Mouse (Mus musculus) naive thymus-derived CD4-positive, alpha-beta T cell, adult 5 months (primary cell): ENCODE measurements around the gene Vamp5. TPM values are rescaled to one million over a fixed set of nuclear protein-coding genes. Genes with fewer than 3 reads are reported as not detected.

ENCODE experiments used
- polyA plus RNA-seq: library from polyadenylated mRNA; unstranded; fragments of 100-300 nt; shearing (Covaris generic); gene quantifications from one replicate; pipeline ENCODE4 v1.2.1, GENCODE M21; 2017

Vamp5 gene
- 11.1 TPM for polyA plus RNA-seq

GRCm38 (mm10) chr6:72380131-72380770 is at the start of gene Vamp5:
TSS of gene Vamp5 (minus strand) at chr6:72380468.

GRCm38 (mm10) chr6:72414076-72414756 is 33.9 kb upstream of the Vamp5 start, which contains the start of gene Ggcx:
TSS of gene Ggcx (plus strand) at chr6:72414308.

GRCm38 (mm10) chr6:72389941-72390771 is 9.9 kb upstream of the Vamp5 start, which contains the start of gene Vamp8:
TSS of gene Vamp8 (minus strand) at chr6:72390703.

DNA sequence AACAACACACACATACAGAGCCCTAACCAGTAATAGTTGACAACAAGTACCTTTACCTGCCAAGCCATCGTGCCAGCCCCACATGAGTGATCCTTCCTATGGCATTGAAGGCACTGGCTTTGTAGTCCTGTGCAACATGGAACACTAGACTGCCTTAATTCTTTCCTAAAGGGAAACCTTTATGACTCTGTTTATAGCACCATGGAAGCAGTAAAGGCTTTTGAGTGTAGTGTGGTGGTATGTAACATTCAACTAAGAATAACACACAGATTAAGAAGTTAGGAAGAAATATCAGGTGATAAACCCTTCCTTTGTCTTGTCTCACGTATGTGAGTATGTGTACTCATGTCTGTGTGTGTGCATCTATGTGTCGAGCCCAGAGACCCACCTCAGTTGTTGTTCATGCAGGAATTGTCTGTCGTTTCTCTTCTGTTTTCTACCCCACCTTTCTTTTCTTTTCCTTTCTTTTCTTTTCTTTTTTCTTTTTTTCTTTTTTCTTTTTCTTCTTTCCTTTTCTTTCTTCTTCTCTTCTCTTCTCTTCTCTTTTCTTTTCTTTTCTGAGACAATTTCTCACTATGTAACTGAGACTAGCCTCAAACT is 13.3 kb downstream of the Vamp5 start, which contains the start of gene Rnf181:
Rnf181 (minus strand) TSS at position 113 of the 600 bp plus-strand sequence.

DNA sequence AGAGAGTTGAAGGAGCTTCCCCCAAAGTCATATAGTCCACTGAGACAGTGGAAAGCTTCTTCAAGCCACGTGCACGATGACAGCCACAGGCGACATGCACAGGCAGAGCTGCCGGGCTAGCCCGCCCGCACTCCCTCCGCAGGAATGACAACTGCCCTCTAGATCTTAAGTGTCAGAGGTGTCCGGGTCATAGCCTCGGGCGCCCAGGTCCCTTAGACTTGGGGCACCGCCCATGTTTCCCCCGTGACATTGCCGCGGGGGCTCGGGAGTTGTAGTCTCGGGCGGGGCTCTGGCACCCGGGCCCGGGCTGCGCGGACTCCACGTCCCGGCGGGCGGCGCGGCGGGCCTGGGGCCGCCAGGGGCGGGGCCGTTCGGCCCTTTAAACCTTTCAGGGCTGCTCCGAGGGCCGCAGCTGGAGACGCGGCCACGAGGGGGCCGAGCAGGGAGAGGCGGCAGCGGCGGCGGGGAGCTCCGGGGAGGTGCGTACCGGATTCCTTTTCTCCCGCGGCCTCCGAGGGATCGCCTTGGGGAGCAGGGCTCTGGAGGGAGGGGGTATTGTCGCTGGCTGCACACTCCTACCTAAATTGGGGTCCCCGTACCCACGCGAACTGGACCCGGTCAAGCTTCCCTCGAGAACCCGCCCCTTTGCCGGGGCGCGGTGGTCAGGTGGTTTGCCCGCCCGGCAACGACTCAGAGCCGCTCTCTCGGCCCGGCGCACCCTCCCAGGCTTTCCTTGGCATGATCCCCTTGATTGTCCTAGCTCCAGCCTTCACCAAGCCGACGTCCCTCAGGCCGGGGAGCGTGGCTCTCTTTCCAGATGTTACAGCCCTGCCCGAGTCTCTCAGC is 25.0 kb downstream of the Vamp5 start, which contains the start of gene Tmem150a:
Tmem150a (plus strand) TSS at position 382 of the 846 bp plus-strand sequence.

DNA sequence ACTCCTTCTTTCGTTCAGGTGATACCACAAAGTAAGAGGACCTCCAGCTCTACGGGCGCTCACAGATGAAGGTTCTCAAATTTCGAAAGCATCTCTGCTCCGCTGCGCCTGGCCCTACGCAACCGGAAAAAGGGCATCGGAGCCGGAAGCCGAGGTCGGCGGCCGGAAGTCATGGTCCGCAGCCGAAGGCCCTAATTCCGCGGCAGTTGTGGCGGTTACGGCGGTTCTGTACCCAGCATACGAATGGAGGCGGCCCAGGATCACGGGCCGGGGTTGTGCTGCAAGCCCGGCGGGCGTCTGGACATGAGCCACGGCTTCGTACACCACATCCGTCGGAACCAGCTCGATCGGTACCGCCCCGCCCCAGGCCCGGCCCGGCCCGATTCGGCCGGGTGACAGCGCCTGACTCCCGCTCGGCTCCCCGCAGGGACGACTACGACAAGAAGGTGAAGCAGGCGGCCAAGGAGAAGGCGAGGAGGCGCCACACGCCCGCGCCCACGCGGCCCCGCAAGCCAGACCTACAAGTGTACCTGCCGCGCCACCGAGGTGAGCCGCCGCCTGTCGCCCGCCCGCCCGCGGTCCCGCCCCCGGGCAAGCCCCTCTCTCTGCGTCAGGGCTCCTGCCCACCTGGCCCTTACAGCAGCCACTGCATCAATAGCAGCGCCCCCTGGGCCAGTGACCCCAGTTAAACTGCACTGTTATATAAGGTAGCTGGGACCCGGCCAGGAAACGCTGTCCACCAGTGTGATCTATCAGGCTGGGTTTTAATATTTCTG is 32.9 kb downstream of the Vamp5 start, which contains the start of gene 0610030E20Rik:
0610030E20Rik (plus strand) TSS at position 152 of the 776 bp plus-strand sequence.

GRCm38 (mm10) chr6:72345074-72345567 is 35.1 kb downstream of the Vamp5 start, which contains the start of gene Usp39:
TSS of gene Usp39 (minus strand) at chr6:72345184.

Other genes with a start within 250 kb of the Vamp5 start
- not detected for gene Atoh8, start 144.9 kb downstream of the Vamp5 start, polyA plus RNA-seq
- gene Sftpb, start 75.9 kb downstream of the Vamp5 start, polyA plus RNA-seq: not detected
- gene Usp39, start 35.3 kb downstream of the Vamp5 start, polyA plus RNA-seq: 42.5 TPM
- 43.8 TPM for gene 0610030E20Rik, start 33.2 kb downstream of the Vamp5 start, polyA plus RNA-seq
- not detected for gene Tmem150a, start 25.0 kb downstream of the Vamp5 start, polyA plus RNA-seq
- 109 TPM for gene Rnf181, start 13.5 kb downstream of the Vamp5 start, polyA plus RNA-seq
- gene Vamp8, start 10.2 kb upstream of the Vamp5 start, polyA plus RNA-seq: 110 TPM
- gene Ggcx, start 33.8 kb upstream of the Vamp5 start, polyA plus RNA-seq: 7.0 TPM
- 422 TPM for gene Mat2a, start 59.1 kb upstream of the Vamp5 start, polyA plus RNA-seq
- gene Sh2d6, start 141.2 kb upstream of the Vamp5 start, polyA plus RNA-seq: not detected
- 50.6 TPM for gene Capg, start 163.9 kb upstream of the Vamp5 start, polyA plus RNA-seq
- 11.0 TPM for gene Elmod3, start 217.9 kb upstream of the Vamp5 start, polyA plus RNA-seq
- 5.7 TPM for gene Retsat, start 218.0 kb upstream of the Vamp5 start, polyA plus RNA-seq
- gene Tgoln1, start 236.5 kb upstream of the Vamp5 start, polyA plus RNA-seq: 224 TPM